Mouse (Mus musculus) kidney, postnatal 0 days (tissue): Measurements from ENCODE around the gene R3hdm2. TPM values are rescaled to one million over a fixed set of nuclear protein-coding genes. Genes with fewer than 3 reads are reported as not detected.

ENCODE experiments used
- ATAC-seq: fragments of 200-750 bp; cut with Nextera tagmentation; replicated peaks from 2 replicates; pipeline ENCODE4 v1.8.0; 2017; ENCODE audit warnings: low read depth, moderate number of reproducible peaks, moderate TSS enrichment, moderate library complexity; ENCODE audit not compliant: low FRiP score
- DNase-seq: peaks from one replicate; pipeline ENCODE4 v3.0.0-alpha.2; 2016; ENCODE audit warnings: low spot score
- H3K27ac ChIP-seq: fragments of 300-500 bp; sonication (generic); 2 replicates; pipeline ENCODE4 v1.5.1; 2014; ENCODE audit warnings: mild to moderate bottlenecking
- H3K27me3 ChIP-seq: fragments of 300-500 bp; sonication (generic); 2 replicates; pipeline ENCODE4 v1.6.1; 2014; ENCODE audit warnings: low read length, mixed read lengths; ENCODE audit not compliant: insufficient read depth
- H3K36me3 ChIP-seq: fragments of 300-500 bp; sonication (generic); 2 replicates; pipeline ENCODE4 v1.6.1; 2014; ENCODE audit warnings: low read length, mixed read lengths; ENCODE audit not compliant: insufficient read depth
- H3K4me1 ChIP-seq: fragments of 300-500 bp; sonication (generic); replicated peaks from 2 replicates; pipeline ENCODE4 v1.6.1; 2014; ENCODE audit warnings: antibody characterized with exemption, low read length, mixed read lengths; ENCODE audit not compliant: insufficient read depth
- H3K4me2 ChIP-seq: fragments of 300-500 bp; sonication (generic); 2 replicates; pipeline ENCODE4 v1.6.1; 2014; ENCODE audit warnings: mild to moderate bottlenecking, low read length, moderate library complexity, mixed read lengths
- H3K4me3 ChIP-seq: fragments of 300-500 bp; sonication (generic); replicated peaks from 2 replicates; pipeline ENCODE4 v1.5.1; 2014; ENCODE audit warnings: low read depth, low read length
- H3K9ac ChIP-seq: fragments of 300-500 bp; sonication (generic); 2 replicates; pipeline ENCODE4 v1.6.1; 2014; ENCODE audit warnings: low read depth, low read length
- H3K9me3 ChIP-seq: fragments of 300-500 bp; sonication (generic); replicated peaks from 2 replicates; pipeline ENCODE4 v1.6.1; 2016; ENCODE audit warnings: low read length, inconsistent platforms, mixed read lengths
- CTCF ChIP-seq: IDR thresholded peaks from 2 replicates; pipeline ENCODE4 v1.5.1; 2016; ENCODE audit warnings: antibody characterized with exemption, low read depth, mild to moderate bottlenecking, moderate library complexity
- WGBS: fragments of 180-500 bp; shearing (Covaris S2); extraction: QIAGEN DNeasy Blood & Tissue Kit; methylation state at CpG from one replicate; pipeline ENCODE4 v1.1.7; 2014; 5-methylcytosine and 5-hydroxymethylcytosine counted together
- polyA plus RNA-seq: library from polyadenylated mRNA; unstranded; fragments of >200 nt; fragmentation: Nextera tagmentation; extraction: Ambion mirVana; gene quantifications from 2 replicates; pipeline ENCODE4 v1.2.1, GENCODE M21; 2015

R3hdm2 gene
- polyA plus RNA-seq, 1 experiment from 2014 or later = 34.4 TPM

GRCm38 (mm10) chr10:127381743-127382134 is 1.6 kb downstream of the R3hdm2 start:
- Histone ChIP-seq H3K4me1 (peaks cover 7% of the 10 kb centered on the region), H3K36me3 (no peaks in the 10 kb centered on the region), H3K4me2 (peak overlapping the region; percentile 68), H3K9ac (peak overlapping the region; percentile 98; the same call in 1 of the 2 replicates), H3K27me3 (no peaks in the 10 kb centered on the region), H3K27ac (peak overlapping the region; percentile 97), H3K4me3 (peak overlapping the region; percentile 70), H3K9me3 (no peaks in the 10 kb centered on the region)
- WGBS = 51% methylated on average over 2 of the region's 2 CpGs
- DNase-seq (peak; percentile 14), ATAC-seq (no peak)
- no peak for TF ChIP-seq CTCF

GRCm38 (mm10) chr10:127391774-127392173 is 11.6 kb downstream of the R3hdm2 start:
- peak; percentile 20; the same call in 1 of the 2 replicates for TF ChIP-seq CTCF
- no peaks in the 10 kb centered on the region for H3K9me3 ChIP-seq
- H3K4me1 ChIP-seq = no peaks in the 10 kb centered on the region
- H3K4me3 ChIP-seq = no peak overlapping the region
- H3K27me3 ChIP-seq = no peaks in the 10 kb centered on the region
- no peak overlapping the region for H3K9ac ChIP-seq
- WGBS = 83% methylated on average over 6 of the region's 6 CpGs
- H3K4me2 ChIP-seq = no peak overlapping the region
- ATAC-seq = no peak
- H3K27ac ChIP-seq = no peak overlapping the region
- DNase-seq = no peak
- peaks cover 13% of the 10 kb centered on the region; the same call in 1 of the 2 replicates for H3K36me3 ChIP-seq

DNA sequence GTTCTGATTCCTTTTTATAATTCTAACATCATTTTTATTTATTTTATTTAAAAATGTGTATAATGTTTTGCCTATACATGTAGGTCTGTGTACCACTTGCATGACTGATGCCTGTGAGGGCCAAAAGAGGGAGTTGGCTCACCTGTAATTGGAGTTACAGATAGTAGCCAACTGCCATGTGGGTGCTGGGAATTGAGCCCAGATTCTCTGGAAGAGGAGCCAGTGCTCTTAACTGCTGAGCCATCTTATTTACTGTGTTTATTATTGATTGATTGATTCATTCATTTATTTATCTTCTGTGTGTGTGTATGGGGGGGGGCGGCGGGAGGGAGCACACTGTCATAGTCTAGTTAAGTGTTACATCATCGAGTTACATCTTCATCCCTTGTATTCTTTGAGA is 24.6 kb downstream of the R3hdm2 start:
- Histone ChIP-seq H3K4me2 (no peak overlapping the region), H3K27me3 (no peaks in the 10 kb centered on the region), H3K9ac (no peak overlapping the region), H3K9me3 (no peaks in the 10 kb centered on the region), H3K27ac (no peak overlapping the region), H3K4me3 (no peak overlapping the region), H3K4me1 (no peaks in the 10 kb centered on the region), H3K36me3 (peaks cover 14% of the 10 kb centered on the region)
- WGBS = 92% methylated on average over 3 of the region's 3 CpGs
- no peak for TF ChIP-seq CTCF
- no peak for ATAC-seq
- no peak for DNase-seq

- no peak for TF ChIP-seq CTCF
- H3K27me3 ChIP-seq = no peaks in the 10 kb centered on the region
- no peak overlapping the region for H3K4me2 ChIP-seq
- H3K4me3 ChIP-seq = no peak overlapping the region
- peaks cover 8% of the 10 kb centered on the region for H3K4me1 ChIP-seq
- no peak overlapping the region for H3K27ac ChIP-seq
- no peak for DNase-seq
- no peaks in the 10 kb centered on the region for H3K9me3 ChIP-seq
- H3K9ac ChIP-seq = no peak overlapping the region
- H3K36me3 ChIP-seq = 0 out of 2 replicates have a peak, but pooled peaks cover 3% of the 10 kb centered on the region
- no peak for ATAC-seq
- WGBS = 58% methylated on average over 4 of the region's 4 CpGs
Measured at GRCm38 (mm10) chr10:127407391-127407790, 27.3 kb downstream of the R3hdm2 start.

GRCm38 (mm10) chr10:127412101-127412500 is 32.0 kb downstream of the R3hdm2 start:
- no peak for TF ChIP-seq CTCF
- H3K9me3 ChIP-seq = no peaks in the 10 kb centered on the region
- H3K4me1 ChIP-seq = peaks cover 9% of the 10 kb centered on the region
- H3K36me3 ChIP-seq = 0 out of 2 replicates have a peak, but pooled peaks cover 3% of the 10 kb centered on the region
- 23% methylated on average over 5 of the region's 5 CpGs for WGBS
- ATAC-seq (no peak), DNase-seq (no peak)
- no peak overlapping the region for H3K9ac ChIP-seq
- no peaks in the 10 kb centered on the region for H3K27me3 ChIP-seq
- H3K27ac ChIP-seq = 0 out of 2 replicates have a peak overlapping the region, but pooled peaks have one; percentile 22
- no peak overlapping the region for H3K4me3 ChIP-seq
- H3K4me2 ChIP-seq = no peak overlapping the region

- WGBS = 62% methylated on average over 2 of the region's 2 CpGs
- Histone ChIP-seq H3K27me3 (no peaks in the 10 kb centered on the region), H3K9me3 (no peaks in the 10 kb centered on the region), H3K4me1 (peaks cover 9% of the 10 kb centered on the region), H3K27ac (no peak overlapping the region), H3K9ac (no peak overlapping the region), H3K36me3 (0 out of 2 replicates have a peak, but pooled peaks cover 3% of the 10 kb centered on the region), H3K4me3 (no peak overlapping the region), H3K4me2 (no peak overlapping the region)
- no peak for ATAC-seq
- DNase-seq = no peak
- no peak for TF ChIP-seq CTCF
Measured at GRCm38 (mm10) chr10:127412776-127413175, 32.6 kb downstream of the R3hdm2 start.

DNA sequence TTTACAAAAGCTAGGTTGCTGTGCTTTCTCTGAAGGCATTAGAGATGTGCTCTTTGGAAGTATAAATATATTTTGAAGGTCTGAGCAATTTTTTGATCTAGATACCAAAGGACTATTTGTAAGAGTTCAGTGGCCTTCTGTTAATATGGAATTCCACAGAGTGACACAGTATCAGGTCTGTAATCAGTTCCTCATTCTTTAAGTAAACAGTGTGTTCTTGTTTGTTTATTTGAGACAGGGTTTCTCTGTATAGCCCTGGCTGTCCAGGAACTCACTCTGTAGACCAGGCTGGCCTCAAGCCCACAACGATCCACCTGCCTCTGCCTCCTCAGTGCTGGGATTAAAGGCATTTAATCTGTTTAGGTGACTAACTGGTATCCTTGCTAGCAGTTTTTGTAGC is 33.5 kb downstream of the R3hdm2 start:
- no peak overlapping the region for H3K9ac ChIP-seq
- H3K4me1 ChIP-seq = peaks cover 9% of the 10 kb centered on the region
- WGBS = 89% methylated on average over 1 of the region's 1 CpGs
- no peak overlapping the region for H3K4me2 ChIP-seq
- H3K36me3 ChIP-seq = 0 out of 2 replicates have a peak, but pooled peaks cover 3% of the 10 kb centered on the region
- H3K27ac ChIP-seq = no peak overlapping the region
- H3K9me3 ChIP-seq = no peaks in the 10 kb centered on the region
- ATAC-seq (no peak), DNase-seq (no peak)
- no peaks in the 10 kb centered on the region for H3K27me3 ChIP-seq
- no peak for TF ChIP-seq CTCF
- H3K4me3 ChIP-seq = no peak overlapping the region
